ENCODE assay signal across 1 mouse cellular context in the genomic region with DNA sequence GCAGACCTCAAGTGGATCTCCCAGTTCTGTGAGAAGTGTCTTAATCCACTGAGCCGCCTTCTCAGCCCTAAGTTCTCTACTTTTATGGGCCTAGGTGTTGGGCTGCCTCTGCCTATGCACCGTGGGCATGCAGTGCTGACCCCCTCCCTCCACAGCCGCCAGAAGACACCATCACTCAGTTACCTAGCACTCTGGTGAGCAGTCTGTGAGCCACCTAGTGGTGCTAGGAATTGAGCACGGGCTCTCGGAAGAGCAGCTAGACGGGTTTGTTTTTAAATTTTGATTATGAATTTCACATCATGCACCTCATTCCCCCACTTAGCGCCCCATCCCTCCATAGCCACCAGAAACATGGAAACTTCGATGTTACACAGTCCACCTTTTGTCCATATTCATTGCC.
TF ChIP-seq lines count a peak whose summit lies in the region.

No protein-coding gene starts in this region.

TF ChIP-seq in MEL, 35 proteins besides CTCF, POLR2A, EP300 and RAD21:
- no peak for TF ChIP-seq ZKSCAN1 (IDR thresholded peaks at IDR 0.05; ENCODE audit: low read depth, low read length)
- TF ChIP-seq POLR2AphosphoS5 (IDR thresholded peaks at IDR 0.05; ENCODE audit: borderline replicate concordance, low read depth, low read length): no peak
- TF ChIP-seq MAZ (IDR thresholded peaks at IDR 0.05; ENCODE audit: low read depth, low read length): no peak
- no peak for TF ChIP-seq CHD2 (IDR thresholded peaks at IDR 0.05; ENCODE audit: low read length)
- no peak for TF ChIP-seq TBP (IDR thresholded peaks at IDR 0.05; ENCODE audit: low read depth, low read length)
- TF ChIP-seq E2F4 (IDR thresholded peaks at IDR 0.05; ENCODE audit: borderline replicate concordance, low read depth, low read length): no peak
- TF ChIP-seq HCFC1 (IDR thresholded peaks at IDR 0.05; ENCODE audit: low read depth, low read length): no peak
- peak; percentile 28; the same call in 1 of the 2 replicates for TF ChIP-seq SMC3 (IDR thresholded peaks at IDR 0.05; ENCODE audit: low read depth, low read length)
